Mouse (Mus musculus) stomach, postnatal 0 days (tissue): ENCODE measurements around the gene Psmd3. TPM values are rescaled to one million over a fixed set of nuclear protein-coding genes. Genes with fewer than 3 reads are reported as not detected.
"Not testable (repeated sequence)": the region's sequence is repeated elsewhere in the genome, so short reads cannot be mapped to it uniquely, and the experiment has no call there.

Experiments used
- ATAC-seq: fragments of 200-750 bp; cut with Nextera tagmentation; 2 replicates; pipeline ENCODE4 v1.8.0; 2017; ENCODE audit not compliant: low FRiP score, low TSS enrichment
- DNase-seq: peaks from one replicate; pipeline ENCODE4 v3.0.0-alpha.2; 2016; ENCODE audit warnings: low spot score
- H3K27ac ChIP-seq: fragments of 300-500 bp; sonication (generic); replicated peaks from 2 replicates; pipeline ENCODE4 v1.5.1; 2014; ENCODE audit warnings: mild to moderate bottlenecking, control low read depth
- H3K27me3 ChIP-seq: fragments of 300-500 bp; sonication (generic); 2 replicates; pipeline ENCODE4 v1.6.1; 2014; ENCODE audit warnings: low read length; ENCODE audit not compliant: control insufficient read depth, insufficient read depth
- H3K36me3 ChIP-seq: fragments of 300-500 bp; sonication (generic); 2 replicates; pipeline ENCODE4 v1.6.1; 2014; ENCODE audit warnings: low read length, mixed read lengths; ENCODE audit not compliant: control insufficient read depth, insufficient read depth
- H3K4me1 ChIP-seq: fragments of 300-500 bp; sonication (generic); replicated peaks from 2 replicates; pipeline ENCODE4 v1.6.1; 2014; ENCODE audit warnings: antibody characterized with exemption; ENCODE audit not compliant: control insufficient read depth, insufficient read depth
- H3K4me2 ChIP-seq: fragments of 300-500 bp; sonication (generic); replicated peaks from 2 replicates; pipeline ENCODE4 v1.6.1; 2014; ENCODE audit warnings: low read depth, mild to moderate bottlenecking, control low read depth, moderate library complexity
- H3K4me3 ChIP-seq: fragments of 300-500 bp; sonication (generic); 2 replicates; pipeline ENCODE4 v1.5.1; 2014; ENCODE audit warnings: low read depth, low read length, control low read depth
- H3K9ac ChIP-seq: fragments of 300-500 bp; sonication (generic); 2 replicates; pipeline ENCODE4 v1.6.1; 2014; ENCODE audit warnings: mild to moderate bottlenecking, low read length, control low read depth, mixed read lengths
- H3K9me3 ChIP-seq: fragments of 300-500 bp; sonication (generic); 2 replicates; pipeline ENCODE4 v1.6.1; 2016; ENCODE audit warnings: low read length; ENCODE audit not compliant: control insufficient read depth
- CTCF ChIP-seq: IDR thresholded peaks from 2 replicates; pipeline ENCODE4 v1.5.1; 2016; ENCODE audit warnings: antibody characterized with exemption, low read depth, mild to moderate bottlenecking, moderate library complexity
- EP300 ChIP-seq: optimal IDR thresholded peaks from 2 replicates; pipeline ENCODE3; 2016; ENCODE audit warnings: antibody characterized with exemption
- WGBS: fragments of 180-500 bp; shearing (Covaris S2); extraction: QIAGEN DNeasy Blood & Tissue Kit; methylation state at CpG from one replicate; pipeline ENCODE4 v1.1.7; 2014; 5-methylcytosine and 5-hydroxymethylcytosine counted together
- polyA plus RNA-seq: library from polyadenylated mRNA; unstranded; fragments of >200 nt; fragmentation: Nextera tagmentation; extraction: Ambion mirVana; gene quantifications from 2 replicates; pipeline ENCODE4 v1.2.1, GENCODE M21; 2015

The Psmd3 gene
- polyA plus RNA-seq, 1 experiment from 2014 or later, result 120 TPM

DNA sequence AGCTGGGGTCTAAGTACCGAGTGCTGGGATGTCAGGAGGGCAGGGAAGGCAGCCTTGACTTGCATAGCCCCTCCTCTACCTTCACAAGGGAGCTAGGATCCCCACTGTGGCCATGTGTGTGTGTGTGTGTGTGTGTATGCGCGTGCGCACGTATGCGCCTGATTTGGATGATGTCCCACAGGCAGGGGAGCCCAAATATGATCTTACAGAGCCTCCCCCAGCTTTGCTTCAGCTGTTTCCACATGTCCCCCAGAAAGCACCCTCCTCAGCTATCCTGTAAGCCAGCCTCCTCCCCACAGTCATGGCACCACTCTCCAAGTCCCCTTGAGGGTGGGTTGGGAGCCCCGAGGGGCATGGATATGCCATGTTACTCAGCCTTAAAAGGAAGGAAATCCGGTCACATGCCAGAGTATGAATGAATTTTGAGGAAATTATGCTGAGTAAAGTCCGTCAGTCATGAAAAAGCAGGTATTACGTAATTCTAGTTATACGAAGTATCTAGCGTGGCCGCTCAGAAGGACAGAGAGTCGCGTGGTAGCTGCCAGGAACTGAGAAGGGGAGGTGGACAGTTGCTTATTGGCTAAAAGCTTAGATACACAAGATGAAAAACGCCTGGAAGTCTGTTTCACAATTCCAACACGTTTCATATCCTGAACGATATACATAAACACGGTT, 26.1 kb downstream of the Psmd3 start:
- Histone ChIP-seq H3K4me3 (no peak overlapping the region), H3K9ac (no peak overlapping the region), H3K27ac (peak overlapping the region; percentile 83), H3K4me2 (no peak overlapping the region; the same call in 1 of the 2 replicates), H3K9me3 (no peaks in the 10 kb centered on the region), H3K36me3 (peaks cover 7% of the 10 kb centered on the region; the same call in 1 of the 2 replicates), H3K4me1 (0 out of 2 replicates have a peak, but pooled peaks cover 3% of the 10 kb centered on the region), H3K27me3 (no peaks in the 10 kb centered on the region)
- ATAC-seq (no peak; the same call in 1 of the 2 replicates), DNase-seq (no peak)
- TF ChIP-seq CTCF (no peak), EP300 (no peak)
- WGBS, result 59% methylated on average over 19 of the region's 19 CpGs

DNA sequence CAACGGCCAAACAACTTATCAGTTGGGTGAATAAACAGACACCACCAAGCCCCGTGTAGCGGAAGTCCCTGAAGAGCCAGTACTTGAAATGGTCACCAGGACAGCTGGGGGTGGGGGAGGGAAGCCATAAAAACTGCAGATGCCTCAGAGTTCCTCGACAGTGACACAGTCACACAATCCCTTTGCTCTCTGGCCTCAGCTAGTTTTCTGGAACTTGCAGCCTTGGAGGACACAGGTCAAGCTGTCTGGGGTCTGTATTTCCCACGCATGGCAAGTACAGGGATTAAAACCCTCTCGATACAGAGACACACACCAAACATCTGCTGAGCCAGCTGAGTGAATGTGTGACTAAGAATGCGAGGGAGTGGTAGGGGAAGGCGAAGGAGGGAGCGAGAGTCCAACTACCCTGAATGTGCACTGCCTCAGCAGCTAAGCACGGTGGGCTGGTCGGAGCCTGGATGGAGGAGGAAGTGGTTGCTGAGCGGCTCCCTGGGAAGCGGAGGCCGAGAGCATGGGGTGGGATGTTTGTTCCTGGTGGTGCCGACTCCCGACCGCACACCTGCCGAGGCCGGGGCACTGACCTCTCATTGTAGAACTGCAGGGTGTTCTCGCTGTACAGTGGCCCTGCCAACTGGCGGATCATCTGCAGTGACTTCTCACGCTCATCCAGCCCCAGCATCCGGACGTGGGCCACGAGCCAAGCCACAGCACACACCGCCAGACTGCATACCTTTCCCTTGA, 26.8 kb downstream of the Psmd3 start:
- no peak overlapping the region for H3K4me3 ChIP-seq
- H3K4me1 ChIP-seq, result 0 out of 2 replicates have a peak, but pooled peaks cover 3% of the 10 kb centered on the region
- peaks cover 7% of the 10 kb centered on the region; the same call in 1 of the 2 replicates for H3K36me3 ChIP-seq
- ATAC-seq (peak; percentile 39; the same call in 1 of the 2 replicates), DNase-seq (peak; percentile 68)
- TF ChIP-seq EP300 (no peak), CTCF (no peak)
- H3K27ac ChIP-seq, result peak overlapping the region; percentile 83
- WGBS, result 60% methylated on average over 26 of the region's 26 CpGs
- no peaks in the 10 kb centered on the region for H3K27me3 ChIP-seq
- H3K9ac ChIP-seq, result peak overlapping the region; percentile 18; the same call in 1 of the 2 replicates
- no peaks in the 10 kb centered on the region for H3K9me3 ChIP-seq
- peak overlapping the region; percentile 5; the same call in 1 of the 2 replicates for H3K4me2 ChIP-seq

DNA sequence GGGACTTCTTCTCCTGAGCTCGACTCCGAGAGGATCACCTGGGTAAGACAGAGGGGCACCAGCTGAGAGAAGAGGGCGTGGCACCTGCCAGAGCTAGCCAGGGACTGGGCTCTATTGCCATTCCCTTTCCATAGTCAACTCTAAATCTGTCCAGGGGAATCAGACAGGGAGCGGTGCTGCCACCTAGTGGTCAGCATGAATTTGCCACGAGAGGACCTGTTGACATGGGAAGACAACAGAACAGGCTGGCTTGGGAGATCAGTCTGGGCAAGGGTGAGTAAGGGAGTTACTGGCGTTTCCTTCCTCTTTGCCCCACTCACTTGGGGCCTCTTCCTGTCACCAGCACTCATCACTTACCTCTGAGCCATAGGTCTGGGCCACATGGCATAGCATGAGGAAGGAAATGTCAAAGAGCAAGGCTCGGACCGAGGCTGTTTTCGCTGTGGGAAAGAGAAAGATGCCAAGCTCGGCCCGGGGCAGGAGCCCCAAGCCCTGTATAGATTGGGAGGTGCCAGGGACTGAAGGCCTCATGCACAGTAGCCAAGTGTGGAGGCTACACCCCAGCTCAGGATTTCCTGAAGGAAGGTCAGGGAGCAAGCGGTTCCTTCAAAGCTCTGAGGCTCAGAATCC, 28.2 kb downstream of the Psmd3 start:
- ATAC-seq, result peak; percentile 58

DNA sequence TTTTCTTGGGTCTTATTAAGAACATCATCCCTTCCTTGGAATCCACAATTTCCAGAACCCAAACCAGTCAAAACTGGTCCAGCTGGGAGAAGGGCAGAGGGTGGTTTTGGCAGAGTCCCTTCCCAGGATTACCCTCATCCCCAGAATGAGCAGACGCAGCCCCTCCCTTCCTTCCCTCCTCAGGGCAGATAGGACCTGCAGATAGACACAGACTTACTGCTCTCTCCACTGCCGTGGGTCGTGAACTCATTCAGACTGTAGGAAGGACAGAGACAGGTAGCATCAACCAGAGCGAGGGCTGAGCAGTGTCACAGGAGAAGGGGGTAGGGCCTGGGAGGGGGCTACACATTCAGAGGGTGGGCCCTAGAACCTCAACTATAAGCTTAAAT, 28.7 kb downstream of the Psmd3 start:
- no peak overlapping the region for H3K4me2 ChIP-seq
- no peak for ATAC-seq
- TF ChIP-seq EP300, result no peak
- 0 out of 2 replicates have a peak, but pooled peaks cover 3% of the 10 kb centered on the region for H3K4me1 ChIP-seq
- DNase-seq, result no peak
- H3K36me3 ChIP-seq, result peaks cover 13% of the 10 kb centered on the region
- H3K4me3 ChIP-seq, result no peak overlapping the region
- H3K9me3 ChIP-seq, result no peaks in the 10 kb centered on the region
- no peak overlapping the region for H3K9ac ChIP-seq
- 0 out of 2 replicates have a peak overlapping the region, but pooled peaks have one; percentile 18 for H3K27ac ChIP-seq
- H3K27me3 ChIP-seq, result no peaks in the 10 kb centered on the region
- WGBS, result 68% methylated on average over 4 of the region's 4 CpGs

More for the DNA sequence above, 28.2 kb downstream of the Psmd3 start:
- no peaks in the 10 kb centered on the region for H3K9me3 ChIP-seq
- no peak overlapping the region for H3K4me2 ChIP-seq
- 46% methylated on average over 12 of the region's 12 CpGs for WGBS
- H3K4me3 ChIP-seq, result no peak overlapping the region
- H3K4me1 ChIP-seq, result 0 out of 2 replicates have a peak, but pooled peaks cover 3% of the 10 kb centered on the region
- TF ChIP-seq CTCF (peak; percentile 98), EP300 (no peak)
- H3K27ac ChIP-seq, result 0 out of 2 replicates have a peak overlapping the region, but pooled peaks have one; percentile 18
- peak; percentile 90 for DNase-seq
- H3K9ac ChIP-seq, result no peak overlapping the region
- H3K27me3 ChIP-seq, result no peaks in the 10 kb centered on the region
- H3K36me3 ChIP-seq, result peaks cover 9% of the 10 kb centered on the region

DNA sequence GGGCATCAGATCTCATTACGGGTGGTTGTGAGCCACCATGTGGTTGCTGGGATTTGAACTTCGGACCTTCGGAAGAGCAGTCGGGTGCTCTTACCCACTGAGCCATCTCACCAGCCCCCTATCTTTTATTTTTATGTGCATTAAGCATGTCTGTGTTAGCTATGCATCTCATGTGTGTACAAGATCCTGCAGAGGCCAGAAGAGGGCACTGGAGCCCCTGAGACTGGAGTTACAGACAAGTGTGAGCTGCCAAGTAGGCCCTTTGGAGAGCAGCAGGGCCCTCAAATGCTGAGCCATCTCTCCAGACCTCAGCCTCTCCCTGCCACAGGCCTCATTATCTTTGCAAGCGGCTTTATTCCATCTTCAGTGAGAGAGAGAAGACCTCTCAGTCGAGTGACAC, 29.7 kb downstream of the Psmd3 start:
- H3K36me3 ChIP-seq, result peaks cover 13% of the 10 kb centered on the region
- DNase-seq, H3K9ac ChIP-seq, H3K4me3 ChIP-seq, H3K4me2 ChIP-seq, H3K4me1 ChIP-seq, ATAC-seq, H3K9me3 ChIP-seq, H3K27ac ChIP-seq, H3K27me3 ChIP-seq: not testable (repeated sequence)
- WGBS, result 75% methylated on average over 6 of the region's 6 CpGs
- TF ChIP-seq CTCF, result peak; percentile 64
